Mouse (Mus musculus): ENCODE data around the gene Zfp609. TPM values are rescaled to one million over a fixed set of nuclear protein-coding genes. Genes with fewer than 3 reads are reported as not detected.

The Zfp609 gene
- total RNA-seq, 2 experiments from 2014 or later: 27.5 to 28.3 TPM

DNA sequence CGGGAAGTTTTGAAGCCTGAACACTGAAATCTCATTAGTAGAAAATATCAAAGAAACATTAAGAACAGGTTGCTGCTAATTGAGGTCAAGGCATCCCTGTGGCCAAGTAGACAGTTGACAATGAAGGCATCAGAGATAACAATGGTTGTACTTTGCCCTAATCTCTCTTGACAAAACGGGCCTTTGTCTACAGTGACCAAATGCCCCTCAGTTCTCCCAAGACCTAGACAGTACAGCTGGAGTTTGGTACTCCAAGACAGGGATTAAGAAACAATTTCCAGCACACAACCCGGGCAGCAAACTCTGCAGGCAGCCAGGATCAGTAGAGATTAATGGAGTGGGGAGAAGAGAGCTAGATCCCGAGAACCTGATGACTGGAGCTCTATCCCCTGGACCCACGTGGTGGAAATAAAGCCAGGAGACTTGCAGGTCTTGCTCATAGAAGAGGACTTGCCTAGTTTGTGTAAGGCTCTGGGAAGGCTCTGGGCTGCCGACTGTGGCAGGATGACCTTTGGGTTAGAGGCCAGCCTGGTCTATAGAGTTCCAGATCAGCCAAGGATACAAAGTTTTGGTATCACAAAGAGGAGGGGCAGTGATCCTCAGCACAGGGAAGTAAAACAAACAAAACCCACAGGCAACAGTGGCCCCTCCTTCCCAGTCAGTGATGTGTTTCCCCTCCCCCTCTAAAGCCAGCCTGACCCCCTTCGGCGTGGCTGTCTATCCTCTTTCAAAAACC, 51.1 kb downstream of the Zfp609 start:
- intact Hi-C loops (cut with DNase I): no loop called here
- DNase-seq: no peak

DNA sequence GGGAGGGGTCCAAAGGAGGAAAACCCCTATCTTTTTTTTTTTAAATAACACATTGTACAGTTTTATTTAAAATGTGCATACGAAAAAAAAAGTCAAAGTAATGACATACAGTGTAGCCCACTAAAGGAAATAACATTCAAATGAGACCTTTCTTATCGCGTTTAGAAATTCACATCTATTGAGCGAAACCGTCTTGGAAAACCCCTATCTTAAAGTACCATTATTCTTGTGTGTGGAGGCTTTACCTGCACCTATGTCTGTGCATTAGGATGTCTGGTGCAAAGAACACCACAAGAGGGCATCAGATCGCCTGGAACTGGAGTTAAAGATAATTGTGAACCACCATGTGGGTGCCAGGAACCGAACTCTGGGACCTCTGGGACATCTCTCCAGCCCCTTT, 53.6 kb downstream of the Zfp609 start:
- no peak for DNase-seq
- intact Hi-C loops (cut with DNase I): no loop called here

DNA sequence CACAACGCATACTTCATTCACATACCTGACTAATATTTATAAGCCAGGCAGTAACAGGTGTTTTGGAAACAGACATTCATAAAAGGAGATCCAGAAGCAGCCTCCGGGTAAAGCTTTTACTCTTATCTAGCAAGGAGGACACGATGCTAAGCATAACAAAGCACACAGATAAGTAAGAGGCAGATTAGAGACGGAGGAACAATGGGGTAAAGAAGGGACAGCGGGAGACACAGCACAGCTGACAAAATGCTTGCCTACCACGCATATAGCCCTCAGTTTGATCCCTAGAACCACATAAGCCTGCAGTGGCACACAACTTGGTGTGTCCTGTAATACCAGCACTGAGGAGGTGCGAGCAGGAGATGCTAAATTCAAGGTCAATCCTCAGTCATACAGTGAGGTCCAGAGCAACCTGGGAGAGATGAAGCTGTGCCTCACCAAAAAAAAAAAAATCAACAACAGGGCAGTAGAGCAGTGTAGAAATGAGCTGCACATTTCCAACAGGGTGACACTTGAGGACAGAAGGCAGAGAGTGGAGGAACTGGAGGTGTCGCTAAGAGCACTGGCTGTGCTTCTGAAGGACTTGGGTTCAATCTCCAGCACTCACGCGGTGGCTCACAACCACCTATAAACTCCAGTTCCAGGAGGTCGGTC, 56.2 kb downstream of the Zfp609 start:
- intact Hi-C loops (cut with DNase I): no loop called here
- no peak for DNase-seq

DNA sequence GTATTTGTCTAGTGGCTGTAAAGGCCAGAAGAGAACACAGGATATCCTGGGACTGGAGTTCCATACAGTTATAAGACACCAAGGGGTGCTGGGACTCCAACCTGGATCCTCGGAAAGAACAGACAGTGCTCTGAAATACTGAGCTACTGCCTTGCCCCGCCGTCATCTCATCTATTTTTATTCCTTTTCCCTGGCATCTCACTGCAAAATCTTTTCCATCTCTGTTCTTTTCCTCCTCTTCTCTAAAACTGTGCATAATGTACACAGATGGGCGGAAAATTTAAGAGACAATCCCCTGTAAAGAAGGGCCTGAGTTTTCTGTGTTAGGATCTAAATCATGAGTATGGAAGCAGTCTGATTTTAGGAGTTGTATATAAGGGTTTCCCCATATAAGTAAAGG, 64.6 kb downstream of the Zfp609 start:
- intact Hi-C loops (cut with DNase I): no loop called here
- no peak for DNase-seq

DNA sequence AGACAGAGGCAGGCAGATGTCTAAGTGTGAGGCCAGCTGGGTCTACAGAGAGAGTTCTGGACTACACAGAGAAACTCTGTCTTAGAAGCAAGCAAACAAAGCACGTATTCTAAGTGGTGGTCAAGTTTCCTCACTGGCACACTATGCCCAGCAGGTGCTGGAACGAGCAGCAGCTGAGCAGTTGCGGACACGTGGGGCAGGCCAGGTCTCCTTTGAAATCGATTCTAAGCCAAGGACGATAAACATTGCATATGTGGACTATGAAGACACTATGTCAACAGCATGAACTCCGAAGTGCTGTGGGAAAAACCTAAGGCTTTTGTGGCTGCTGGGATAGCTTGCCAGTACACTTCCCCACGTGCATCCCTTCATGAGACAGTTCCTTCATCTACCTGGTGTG, 67.4 kb downstream of the Zfp609 start:
- intact Hi-C loops (cut with DNase I): loop anchor here (10.0 kb wide), 1 partner anchor 65 kb away; the partner anchor contains the start of gene Zfp609
- DNase-seq: no peak

DNA sequence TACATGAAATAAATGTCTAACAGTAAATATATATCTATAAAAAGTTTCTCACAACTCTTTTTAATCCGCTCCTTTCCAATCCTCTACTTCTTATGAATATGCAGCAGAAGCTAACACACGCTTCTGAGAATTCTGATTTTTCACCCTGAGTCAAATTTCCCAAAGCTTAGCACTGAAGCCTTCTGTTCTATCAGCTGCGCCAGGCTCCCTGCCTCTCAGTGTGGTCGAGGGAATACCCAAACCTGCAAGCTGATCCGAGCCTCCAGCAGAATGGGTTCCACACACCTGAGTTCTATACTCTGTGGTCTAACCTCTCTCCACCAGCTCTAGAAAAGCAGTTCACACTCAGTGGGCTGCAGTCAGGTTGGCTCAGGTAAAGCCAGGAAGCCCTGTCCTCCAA, 68.1 kb downstream of the Zfp609 start:
- no peak for DNase-seq
- intact Hi-C loops (cut with DNase I): loop anchor here (10.0 kb wide), 1 partner anchor 66 kb away; the partner anchor contains the start of gene Zfp609

DNA sequence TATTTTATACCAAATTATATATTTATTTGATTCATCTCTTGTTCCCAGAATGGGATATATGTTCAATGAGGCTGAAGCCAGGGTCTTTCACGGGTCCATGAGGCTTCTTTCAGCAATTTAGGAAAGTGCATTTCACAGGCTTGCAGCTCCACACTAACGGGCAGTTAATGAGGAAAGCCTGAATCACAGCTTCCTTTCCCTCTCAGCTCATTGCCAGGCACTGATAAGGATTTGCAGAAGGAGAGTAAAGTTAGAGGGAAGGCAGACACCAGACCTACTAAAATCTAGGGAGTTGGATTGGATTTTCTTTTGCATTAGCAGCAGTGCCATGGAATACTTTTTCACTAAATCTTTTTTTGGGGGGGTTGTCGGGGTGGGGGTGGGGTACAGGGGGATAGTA, 69.5 kb downstream of the Zfp609 start:
- intact Hi-C loops (cut with DNase I): loop anchor here (10.0 kb wide), 1 partner anchor 67 kb away; the partner anchor contains the start of gene Zfp609
- no peak for DNase-seq

DNA sequence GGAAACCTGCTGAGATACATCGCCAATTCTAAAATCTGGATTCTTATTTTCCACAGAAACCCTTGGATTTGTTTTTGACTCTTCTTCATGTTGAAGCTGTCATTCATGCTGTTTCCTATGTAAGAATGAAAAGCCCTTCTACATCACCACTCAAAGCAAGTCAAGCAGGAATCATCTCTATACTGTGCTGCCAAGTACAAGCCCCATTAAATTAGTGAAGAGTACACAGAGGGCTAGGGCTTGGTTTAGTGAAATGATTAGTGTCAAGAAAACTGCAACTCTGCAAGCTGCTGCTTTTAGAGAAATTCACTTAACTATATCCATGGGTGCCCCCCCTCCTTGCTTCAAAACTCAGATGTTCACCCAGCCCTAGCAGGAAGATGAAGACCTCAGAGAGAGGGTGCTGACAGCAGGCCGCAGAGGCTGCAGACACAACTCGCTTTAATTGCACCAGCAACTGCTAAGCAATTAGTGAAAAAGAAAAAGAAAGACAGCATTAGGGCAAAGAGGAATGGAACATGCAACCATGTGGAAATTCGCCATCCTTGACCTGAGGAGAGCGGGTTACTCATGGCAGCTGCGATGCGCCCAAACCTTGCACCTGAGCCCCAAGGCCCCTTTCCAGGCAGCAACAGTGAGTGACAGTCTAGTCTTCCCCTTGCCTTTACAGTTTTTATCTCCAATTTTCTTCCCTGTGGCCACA, 71.5 kb downstream of the Zfp609 start:
- no peak for DNase-seq
- intact Hi-C loops (cut with DNase I): loop anchor here (10.0 kb wide), 1 partner anchor 69 kb away; the partner anchor contains the start of gene Zfp609

DNA sequence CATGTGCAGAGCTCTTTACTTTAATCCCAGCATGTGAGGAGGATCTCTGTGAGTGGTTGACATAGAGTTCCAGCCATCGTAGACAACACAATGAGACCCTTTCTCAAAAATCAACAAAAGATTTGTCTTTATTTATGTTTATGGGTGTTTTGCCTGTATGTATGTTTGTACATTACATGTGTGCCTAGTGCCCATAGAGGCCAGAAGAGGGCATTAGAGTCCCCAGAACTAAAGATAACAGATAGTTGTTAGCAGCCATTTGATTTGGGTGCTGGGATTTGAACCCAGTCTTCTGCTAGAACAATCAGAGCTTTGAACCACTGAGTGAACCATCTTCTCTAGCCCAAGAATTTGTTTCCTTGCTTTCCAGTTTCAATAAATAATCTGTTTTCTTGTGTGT, 72.2 kb downstream of the Zfp609 start:
- no peak for DNase-seq
- intact Hi-C loops (cut with DNase I): loop anchor here (10.0 kb wide), 1 partner anchor 70 kb away; the partner anchor contains the start of gene Zfp609

DNA sequence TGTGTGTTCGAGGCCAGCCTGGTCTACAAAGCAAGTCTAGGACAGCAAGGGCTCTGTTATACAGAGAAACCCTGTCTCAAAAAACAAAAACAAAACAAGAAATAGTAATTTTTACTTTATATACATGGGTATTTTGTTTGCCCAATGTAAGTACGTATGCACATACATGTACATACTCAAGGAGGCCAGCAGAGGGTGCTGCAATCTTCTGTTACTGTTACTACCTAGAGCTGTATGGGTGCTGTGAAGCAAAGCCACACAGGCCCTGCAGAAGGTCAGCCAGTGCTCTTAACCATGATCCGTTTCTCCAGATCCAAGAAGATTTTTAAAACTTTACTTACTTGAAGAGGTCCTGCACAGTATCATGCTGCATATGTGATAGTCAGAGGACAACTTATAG, 74.7 kb downstream of the Zfp609 start:
- no peak for DNase-seq
- intact Hi-C loops (cut with DNase I): loop anchor here (5.0 to 10.0 kb wide), 2 partner anchors 72 to 85 kb away; partner anchors contain the start of genes Oaz2 and Zfp609

DNA sequence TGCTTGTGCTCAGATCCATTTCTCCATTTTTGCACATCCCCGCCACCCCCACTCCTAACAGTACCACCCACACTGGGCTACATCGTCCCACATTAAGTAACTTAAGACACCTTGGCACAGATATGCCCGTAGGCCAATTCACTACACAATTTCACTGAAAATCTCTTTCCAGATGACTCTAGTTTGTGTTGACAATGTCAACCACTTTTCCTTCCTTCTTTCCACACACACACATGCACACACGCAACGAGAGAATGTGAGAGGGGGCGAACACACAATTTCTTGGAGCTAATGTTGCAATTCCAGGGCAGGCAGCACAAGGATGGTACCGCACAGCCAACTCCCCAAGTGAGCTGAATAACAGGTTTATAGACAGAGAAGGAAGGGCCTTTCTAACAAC, 75.5 kb downstream of the Zfp609 start:
- intact Hi-C loops (cut with DNase I): loop anchor here (5.0 to 10.0 kb wide), 2 partner anchors 73 to 85 kb away; partner anchors contain the start of genes Oaz2 and Zfp609
- no peak for DNase-seq

DNA sequence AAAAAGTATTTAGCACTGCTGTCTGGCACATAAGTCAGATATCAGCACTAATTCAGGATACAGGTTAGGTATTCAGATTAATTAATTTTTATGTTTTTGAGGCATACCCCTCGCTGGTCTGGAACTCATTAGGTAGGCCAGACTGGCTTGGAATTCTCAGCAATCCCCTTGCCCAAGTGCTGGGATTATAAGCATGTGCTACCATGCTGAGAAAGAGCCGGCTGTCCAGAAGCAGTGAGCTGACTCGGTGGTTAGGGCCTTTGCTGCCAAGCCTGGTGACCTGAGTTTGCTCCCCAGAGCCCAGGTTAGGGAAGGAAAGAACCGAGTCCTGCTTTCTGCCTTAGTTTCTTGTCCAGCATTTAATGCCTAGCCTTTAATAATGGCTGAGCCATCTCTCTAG, 79.3 kb downstream of the Zfp609 start:
- DNase-seq: no peak
- intact Hi-C loops (cut with DNase I): no loop called here

DNA sequence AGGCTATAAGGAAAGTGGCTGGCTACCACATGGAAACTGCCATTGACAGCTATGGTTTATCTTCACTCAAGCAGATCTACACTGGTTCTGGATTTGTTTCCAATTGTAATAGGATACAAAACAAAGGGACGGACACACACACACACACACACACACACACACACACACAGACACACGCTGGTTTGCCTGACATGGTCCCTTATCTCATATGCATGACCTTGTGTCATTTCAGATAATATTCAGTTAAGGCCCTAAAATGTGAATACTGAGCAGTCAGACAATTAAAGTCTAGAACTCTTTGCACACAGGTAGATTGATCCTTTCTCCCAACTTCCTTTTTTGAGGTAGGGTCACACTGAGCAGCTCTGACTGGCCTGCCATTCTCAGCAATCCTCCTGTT, 80.9 kb downstream of the Zfp609 start:
- no peak for DNase-seq

DNA sequence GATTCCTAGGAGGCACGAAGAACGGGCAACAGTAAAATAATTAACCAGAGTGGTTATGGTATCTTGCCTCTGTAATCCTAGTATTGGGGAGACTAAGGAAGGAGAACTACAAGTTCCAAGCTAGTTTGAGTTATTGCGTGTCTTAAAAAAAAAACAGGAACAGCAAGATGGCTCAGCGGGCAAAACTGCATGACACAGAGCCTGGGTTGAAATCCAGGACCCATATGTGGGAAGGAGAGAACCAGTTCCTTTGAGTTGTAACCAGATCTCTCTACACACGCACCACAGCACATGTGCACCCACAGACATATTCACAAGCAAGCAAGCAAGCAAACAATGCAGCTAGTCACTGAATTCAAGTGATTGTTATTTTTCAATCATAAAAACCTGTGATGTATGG, 81.9 kb downstream of the Zfp609 start:
- intact Hi-C loops (cut with DNase I): no loop called here
- DNase-seq: no peak

More for the DNA sequence above, 80.9 kb downstream of the Zfp609 start:
- intact Hi-C loops (cut with DNase I): no loop called here

DNA sequence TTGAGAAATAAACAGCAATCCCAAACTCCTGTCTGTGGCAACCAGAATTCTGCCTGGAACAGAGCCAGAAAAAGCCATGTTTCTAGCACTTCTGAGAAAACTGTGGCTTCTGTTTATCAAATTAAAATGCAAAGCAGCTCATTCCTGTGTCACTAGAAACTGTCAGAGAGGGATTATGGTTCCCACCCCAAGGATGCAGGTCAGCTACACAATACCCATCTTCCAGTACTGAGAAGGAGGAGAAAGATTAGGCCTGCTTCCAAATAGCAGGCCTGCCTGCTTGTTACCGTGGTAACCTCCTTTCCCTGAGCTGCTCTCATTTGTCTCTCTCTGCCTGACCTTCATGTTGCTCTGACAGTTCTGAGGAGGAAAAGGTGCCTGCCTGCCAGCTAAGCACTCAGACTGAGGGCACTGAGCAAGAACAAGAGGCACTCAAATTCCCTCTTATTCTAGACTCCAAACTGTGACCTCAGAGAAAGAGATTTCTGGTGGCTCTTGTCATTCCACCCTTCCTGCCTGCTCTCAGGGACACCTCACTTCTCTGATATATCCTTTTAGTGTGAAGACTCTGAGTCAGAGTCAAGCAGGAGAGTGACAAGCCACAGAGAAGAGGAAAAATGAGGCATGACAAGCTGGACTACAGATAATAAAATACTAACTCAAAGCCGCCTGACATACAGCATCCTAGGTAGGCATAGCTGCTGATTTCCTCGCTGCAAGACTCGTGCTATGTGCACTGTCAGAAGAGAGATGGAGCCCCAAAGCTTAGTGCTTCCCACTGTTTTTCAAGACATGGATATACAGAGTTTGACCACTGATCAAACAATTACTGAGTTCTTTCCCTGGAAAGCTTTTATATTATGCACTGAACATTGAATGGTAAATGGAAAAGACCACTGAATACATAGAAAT, 82.9 kb downstream of the Zfp609 start:
- peak in 1 of 2 experiments; percentile 37 for DNase-seq
- intact Hi-C loops (cut with DNase I): no loop called here

DNA sequence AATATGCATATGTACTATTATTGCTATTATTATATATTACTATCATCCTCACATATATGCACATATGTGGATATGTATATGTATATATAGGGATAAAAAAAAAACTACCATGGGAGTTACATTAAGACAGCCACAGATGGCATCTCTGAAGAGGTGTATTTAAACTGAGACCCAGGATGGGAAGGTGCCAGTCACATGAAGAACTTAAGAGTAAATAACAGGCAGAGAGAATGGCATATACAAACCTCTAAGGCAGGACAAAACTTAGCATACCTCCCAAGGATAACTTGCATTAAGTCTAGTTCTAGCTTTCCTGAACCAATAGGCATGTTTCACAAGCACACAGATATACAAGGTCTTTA, 83.6 kb downstream of the Zfp609 start:
- intact Hi-C loops (cut with DNase I): no loop called here
- DNase-seq: no peak

DNA sequence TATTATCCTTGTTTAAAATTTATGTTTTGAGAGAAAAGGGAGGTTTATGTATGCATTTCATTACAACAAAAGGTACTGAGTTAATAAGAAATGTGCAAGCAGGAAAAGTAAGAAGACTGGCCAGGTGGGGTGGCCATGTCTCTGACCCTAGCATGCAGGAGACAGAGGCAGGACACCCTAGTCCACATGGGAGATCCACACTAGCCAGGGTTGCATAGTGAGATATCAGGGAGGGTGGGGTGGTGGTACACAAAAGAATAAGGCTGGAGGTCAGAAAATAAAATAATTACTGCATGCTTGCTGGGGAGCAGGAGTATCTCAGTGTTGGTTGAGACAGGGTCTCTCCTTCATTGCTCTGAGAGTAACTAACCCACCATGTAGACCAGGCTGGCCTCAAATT, 84.0 kb downstream of the Zfp609 start:
- DNase-seq: no peak
- intact Hi-C loops (cut with DNase I): no loop called here

DNA sequence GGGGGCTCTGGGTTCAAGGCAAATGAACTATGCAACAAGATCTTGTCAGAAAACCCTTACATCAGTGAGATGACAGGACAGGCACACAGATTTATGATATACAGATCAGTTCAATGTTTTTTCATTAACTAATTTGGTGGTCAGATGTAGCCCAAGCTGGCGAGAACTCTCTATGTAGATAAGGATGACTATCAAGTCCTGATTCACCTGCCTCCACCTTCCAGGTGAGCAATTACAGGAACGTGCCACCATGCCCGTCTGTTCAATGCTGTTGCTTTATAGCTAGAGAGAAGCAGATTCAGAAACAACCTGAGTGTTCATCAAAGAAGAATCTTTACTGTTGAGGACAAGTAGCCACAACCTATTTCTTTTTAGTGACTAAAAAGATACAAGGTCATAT, 84.6 kb downstream of the Zfp609 start:
- DNase-seq: no peak

DNA sequence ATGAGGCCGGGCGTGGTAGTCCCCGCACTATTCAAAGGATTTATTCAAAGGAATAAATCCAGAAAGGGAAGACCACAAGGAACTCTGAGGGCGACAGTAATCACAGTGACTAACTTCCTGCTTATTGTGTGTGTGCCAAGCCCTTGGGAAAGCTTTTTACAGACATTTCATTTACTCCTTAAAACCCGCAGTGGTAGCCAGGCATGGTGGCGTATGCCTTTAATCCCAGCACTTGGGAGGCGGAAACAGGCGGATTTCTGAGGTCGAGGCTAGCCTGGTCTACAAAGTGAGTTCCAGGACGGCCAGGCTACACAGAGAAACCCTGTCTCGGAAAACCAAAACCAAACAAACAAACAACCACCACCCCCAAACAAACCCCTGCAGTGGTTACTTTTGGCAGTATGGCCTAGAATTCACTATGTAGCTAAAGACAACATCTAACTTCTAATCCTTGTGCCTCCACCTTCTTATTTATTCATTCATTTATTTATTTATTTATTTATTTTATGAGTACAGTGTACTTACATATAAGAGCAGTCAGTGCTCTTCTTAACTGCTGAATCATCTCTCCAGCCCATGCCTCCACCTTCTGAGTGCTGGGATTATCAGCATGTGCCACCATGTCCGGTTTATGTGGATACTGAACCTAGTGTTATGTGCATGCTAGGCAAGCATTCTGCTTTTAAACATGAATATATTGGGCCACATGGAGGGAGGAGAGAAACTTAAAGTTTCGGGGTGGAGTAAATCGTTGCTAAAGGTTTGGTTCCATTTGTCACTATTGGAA, 86.1 kb downstream of the Zfp609 start:
- no peak for DNase-seq
- intact Hi-C loops (cut with DNase I): no loop called here

More for the DNA sequence above, 84.6 kb downstream of the Zfp609 start:
- intact Hi-C loops (cut with DNase I): no loop called here

Measured in heart, postnatal 14 days (tissue).